Mouse (Mus musculus) bone marrow macrophage, adult 2 months (primary cell): ENCODE measurements around the gene Tgfbr3l.

Experiments used
- CTCF ChIP-seq: IDR thresholded peaks from 2 replicates; pipeline ENCODE4 v1.5.1; 2012; ENCODE audit warnings: low read depth, mild to moderate bottlenecking, low read length, moderate library complexity
- POLR2A ChIP-seq: IDR thresholded peaks from 2 replicates; pipeline ENCODE4 v1.6.1; 2012; ENCODE audit warnings: mild to moderate bottlenecking, low read depth, low read length, borderline replicate concordance

DNA sequence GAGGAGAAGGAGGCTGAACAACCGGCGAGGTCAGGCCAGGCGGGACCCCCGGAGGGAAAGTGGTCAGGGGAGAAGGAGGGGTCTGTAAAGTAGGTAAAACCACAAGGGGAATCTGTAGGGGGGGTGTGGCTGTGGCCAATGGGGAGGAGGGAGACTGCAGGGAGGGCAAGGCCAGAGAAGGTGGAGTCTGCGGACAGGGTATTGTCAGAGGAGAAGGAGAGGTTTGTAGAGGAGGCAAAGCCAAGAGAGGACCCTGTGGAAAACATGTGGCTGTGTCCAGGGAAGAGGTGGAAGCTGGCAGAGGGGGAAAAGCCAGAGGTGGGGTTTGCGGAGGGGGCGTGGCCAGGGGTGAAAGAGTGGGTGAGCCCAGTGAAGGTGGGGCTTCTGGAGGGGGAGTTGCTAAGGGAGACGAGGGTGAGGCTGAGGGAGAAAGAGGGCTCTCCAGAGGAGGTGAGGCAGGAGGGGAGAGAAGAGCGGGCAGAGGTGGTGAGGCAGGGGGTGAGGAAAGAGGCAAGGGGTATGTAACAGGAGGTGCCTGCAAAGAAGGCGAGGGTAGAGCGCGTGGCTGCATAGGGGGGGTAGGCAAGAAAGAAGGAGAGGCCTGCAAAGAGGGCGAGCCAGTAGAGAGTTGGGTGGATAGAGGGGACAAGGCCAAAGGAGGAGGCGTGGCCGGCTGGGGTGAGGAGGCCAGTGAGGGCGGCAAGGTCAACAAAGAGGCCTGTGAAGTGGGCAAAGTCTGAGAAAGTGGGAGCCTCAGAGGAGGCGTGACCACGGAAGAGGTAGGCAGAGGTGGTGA is 34.6 kb upstream of the Tgfbr3l start:
- no peak for TF ChIP-seq CTCF
- TF ChIP-seq POLR2A = no peak
